Mouse (Mus musculus) heart, embryonic 11.5 days (tissue): Measurements from ENCODE around the gene Hdac7. TPM values are rescaled to one million over a fixed set of nuclear protein-coding genes. Genes with fewer than 3 reads are reported as not detected.
A peak's percentile ranks its signal among the peaks of the same experiment; 100 is the strongest.

Experiments used
- ATAC-seq: fragments of 200-750 bp; cut with Nextera tagmentation; replicated peaks from 2 replicates; pipeline ENCODE4 v1.8.0; 2017; ENCODE audit warnings: moderate library complexity; ENCODE audit not compliant: insufficient number of reproducible peaks, low FRiP score, low TSS enrichment
- H3K27ac ChIP-seq: fragments of 300-500 bp; sonication (generic); 2 replicates; pipeline ENCODE4 v1.5.1; 2014; ENCODE audit warnings: mild to moderate bottlenecking, low read depth, low read length
- H3K27me3 ChIP-seq: fragments of 300-500 bp; sonication (generic); 2 replicates; pipeline ENCODE4 v1.6.1; 2014; ENCODE audit warnings: mild to moderate bottlenecking, low read length, mixed read lengths; ENCODE audit not compliant: control insufficient read depth, insufficient read depth
- H3K36me3 ChIP-seq: fragments of 300-500 bp; sonication (generic); 2 replicates; pipeline ENCODE4 v1.6.1; 2014; ENCODE audit warnings: mild to moderate bottlenecking, low read length, moderate library complexity, mixed read lengths; ENCODE audit not compliant: control insufficient read depth, insufficient read depth
- H3K4me1 ChIP-seq: fragments of 300-500 bp; sonication (generic); 2 replicates; pipeline ENCODE4 v1.6.1; 2014; ENCODE audit warnings: low read length; ENCODE audit not compliant: control insufficient read depth, insufficient read depth
- H3K4me2 ChIP-seq: fragments of 300-500 bp; sonication (generic); 2 replicates; pipeline ENCODE4 v1.6.1; 2014; ENCODE audit warnings: mild to moderate bottlenecking, moderate library complexity
- H3K4me3 ChIP-seq: fragments of 300-500 bp; sonication (generic); 2 replicates; pipeline ENCODE4 v1.5.1; 2014; ENCODE audit warnings: low read depth, low read length
- H3K9ac ChIP-seq: fragments of 300-500 bp; sonication (generic); 2 replicates; pipeline ENCODE4 v1.6.1; 2014; ENCODE audit warnings: mild to moderate bottlenecking, low read depth, low read length, moderate library complexity
- H3K9me3 ChIP-seq: fragments of 300-500 bp; sonication (generic); replicated peaks from 2 replicates; pipeline ENCODE4 v1.6.1; 2016; ENCODE audit warnings: low read length; ENCODE audit not compliant: control insufficient read depth
- WGBS: fragments of 180-500 bp; shearing (Covaris S2); extraction: QIAGEN DNeasy Blood & Tissue Kit; methylation state at CpG from one replicate; pipeline ENCODE4 v1.1.7; 2014; ENCODE audit not compliant: insufficient replicate concordance; 5-methylcytosine and 5-hydroxymethylcytosine counted together
- polyA plus RNA-seq: library from polyadenylated mRNA; unstranded; fragments of >200 nt; fragmentation: Nextera tagmentation; extraction: Ambion mirVana; gene quantifications from 2 replicates; pipeline ENCODE4 v1.2.1, GENCODE M21; 2014

The Hdac7 gene
- polyA plus RNA-seq, 1 experiment from 2014 or later: 24.6 TPM

DNA sequence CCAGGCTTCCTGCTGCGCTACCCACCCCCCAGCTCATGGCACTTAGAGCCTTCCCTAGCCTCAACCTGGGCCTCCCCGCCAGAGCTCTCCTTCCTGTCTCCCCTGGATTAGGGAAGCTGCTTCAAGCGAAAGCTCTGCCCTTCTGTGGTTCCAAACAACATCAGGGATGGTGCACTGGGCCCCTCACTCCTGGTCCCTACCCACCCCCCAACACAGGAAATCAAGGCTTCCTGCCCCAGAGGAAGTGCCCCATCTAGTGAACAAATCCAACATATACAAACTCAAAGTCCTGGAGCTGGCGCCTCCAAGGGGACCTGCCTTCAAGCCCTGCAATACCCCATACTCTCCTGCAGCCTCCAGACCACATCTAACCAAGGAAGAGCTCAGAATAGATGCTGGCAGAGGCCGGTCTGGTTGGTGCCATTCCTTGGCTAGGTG is 15.4 kb downstream of the Hdac7 start:
- WGBS: 57% methylated on average over 5 of the region's 5 CpGs
- ATAC-seq: no peak
- H3K4me1 ChIP-seq: peaks cover 54% of the 10 kb centered on the region
- peak overlapping the region; percentile 96 for H3K27ac ChIP-seq
- peak overlapping the region; percentile 90 for H3K4me3 ChIP-seq
- no peaks in the 10 kb centered on the region for H3K9me3 ChIP-seq
- peak overlapping the region; percentile 83 for H3K4me2 ChIP-seq
- H3K36me3 ChIP-seq: peaks cover 3% of the 10 kb centered on the region
- no peaks in the 10 kb centered on the region for H3K27me3 ChIP-seq
- peak overlapping the region; percentile 97 for H3K9ac ChIP-seq

DNA sequence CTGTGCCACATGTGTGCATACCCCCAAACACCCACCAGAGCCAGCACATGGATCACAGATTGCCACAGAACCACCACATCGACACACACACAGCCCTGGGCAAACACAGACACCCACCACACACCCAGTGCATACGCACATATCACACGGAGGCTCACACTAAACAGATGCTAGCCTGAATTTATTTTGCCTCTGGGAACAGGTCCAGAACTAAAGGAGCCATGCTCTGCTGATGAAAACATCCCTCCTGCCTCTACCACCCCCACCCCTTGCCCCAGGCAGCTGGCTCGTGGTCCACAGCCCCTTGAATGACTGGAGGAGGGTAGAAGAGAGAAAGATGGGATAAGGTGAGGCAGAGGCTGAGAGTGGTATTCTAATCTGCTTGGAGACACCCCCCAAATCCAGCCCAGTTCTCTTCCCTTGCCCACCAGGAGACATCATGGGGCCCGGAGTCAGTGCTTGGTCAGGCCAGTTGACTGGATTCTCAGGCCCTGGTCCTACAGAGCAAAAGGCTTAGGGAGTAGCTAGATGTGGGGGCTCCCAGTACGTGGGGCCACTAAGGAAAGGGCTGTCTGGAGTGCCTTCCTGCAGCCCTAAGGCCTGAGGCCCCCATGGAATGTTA is 16.0 kb downstream of the Hdac7 start:
- H3K36me3 ChIP-seq: peaks cover 3% of the 10 kb centered on the region
- WGBS: 48% methylated on average over 6 of the region's 6 CpGs
- H3K4me2 ChIP-seq: peak overlapping the region; percentile 83
- peak overlapping the region; percentile 96 for H3K27ac ChIP-seq
- H3K9ac ChIP-seq: peak overlapping the region; percentile 97
- H3K4me3 ChIP-seq: peak overlapping the region; percentile 90
- ATAC-seq: no peak
- peaks cover 59% of the 10 kb centered on the region for H3K4me1 ChIP-seq
- H3K27me3 ChIP-seq: no peaks in the 10 kb centered on the region
- no peaks in the 10 kb centered on the region for H3K9me3 ChIP-seq

GRCm38 (mm10) chr15:97827401-97827800 is 16.9 kb downstream of the Hdac7 start:
- Histone ChIP-seq H3K4me3 (no peak overlapping the region), H3K27me3 (no peaks in the 10 kb centered on the region), H3K27ac (no peak overlapping the region), H3K36me3 (peaks cover 3% of the 10 kb centered on the region), H3K4me2 (no peak overlapping the region), H3K4me1 (peaks cover 68% of the 10 kb centered on the region), H3K9me3 (no peaks in the 10 kb centered on the region), H3K9ac (peak overlapping the region; percentile 43; the same call in 1 of the 2 replicates)
- WGBS: 82% methylated on average over 8 of the region's 8 CpGs
- ATAC-seq: no peak

DNA sequence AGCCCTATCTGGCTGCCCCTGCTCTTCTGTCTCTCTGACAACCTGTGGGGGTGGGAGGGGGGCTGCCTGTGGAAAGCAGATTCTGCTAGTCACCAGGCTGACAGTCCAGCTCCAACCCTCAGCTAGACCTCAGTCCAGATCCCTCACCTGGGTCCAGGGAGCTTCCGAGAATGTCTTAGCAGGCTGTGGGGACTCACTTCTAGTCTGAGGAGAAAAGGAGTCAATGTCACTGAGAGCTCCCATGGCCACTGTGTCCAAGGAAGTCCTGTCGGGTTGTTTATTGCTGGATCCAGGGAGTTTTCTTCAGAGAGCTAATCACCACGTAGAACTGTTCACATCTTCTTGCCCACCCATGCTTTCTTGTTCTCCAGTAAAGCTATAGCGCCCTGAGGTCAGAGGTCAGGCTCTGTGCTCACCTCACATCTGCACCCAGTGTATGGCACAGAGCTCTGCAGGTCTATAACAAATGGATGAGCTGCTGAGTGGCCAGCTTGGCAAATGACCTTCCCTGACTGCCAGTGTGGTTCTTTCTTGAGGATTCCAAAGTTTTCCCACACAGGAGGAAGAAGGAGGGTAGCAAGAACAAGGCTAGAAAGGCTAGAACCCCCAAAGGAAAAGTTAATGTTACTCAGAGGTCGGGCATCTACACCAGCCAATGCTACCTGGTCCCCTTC is 17.6 kb downstream of the Hdac7 start:
- peak overlapping the region; percentile 61; the same call in 1 of the 2 replicates for H3K4me2 ChIP-seq
- ATAC-seq: no peak
- WGBS: 59% methylated on average over 5 of the region's 5 CpGs
- no peak overlapping the region for H3K4me3 ChIP-seq
- H3K4me1 ChIP-seq: peaks cover 75% of the 10 kb centered on the region
- no peak overlapping the region for H3K9ac ChIP-seq
- H3K27me3 ChIP-seq: no peaks in the 10 kb centered on the region
- H3K9me3 ChIP-seq: no peaks in the 10 kb centered on the region
- peaks cover 3% of the 10 kb centered on the region for H3K36me3 ChIP-seq
- H3K27ac ChIP-seq: no peak overlapping the region

DNA sequence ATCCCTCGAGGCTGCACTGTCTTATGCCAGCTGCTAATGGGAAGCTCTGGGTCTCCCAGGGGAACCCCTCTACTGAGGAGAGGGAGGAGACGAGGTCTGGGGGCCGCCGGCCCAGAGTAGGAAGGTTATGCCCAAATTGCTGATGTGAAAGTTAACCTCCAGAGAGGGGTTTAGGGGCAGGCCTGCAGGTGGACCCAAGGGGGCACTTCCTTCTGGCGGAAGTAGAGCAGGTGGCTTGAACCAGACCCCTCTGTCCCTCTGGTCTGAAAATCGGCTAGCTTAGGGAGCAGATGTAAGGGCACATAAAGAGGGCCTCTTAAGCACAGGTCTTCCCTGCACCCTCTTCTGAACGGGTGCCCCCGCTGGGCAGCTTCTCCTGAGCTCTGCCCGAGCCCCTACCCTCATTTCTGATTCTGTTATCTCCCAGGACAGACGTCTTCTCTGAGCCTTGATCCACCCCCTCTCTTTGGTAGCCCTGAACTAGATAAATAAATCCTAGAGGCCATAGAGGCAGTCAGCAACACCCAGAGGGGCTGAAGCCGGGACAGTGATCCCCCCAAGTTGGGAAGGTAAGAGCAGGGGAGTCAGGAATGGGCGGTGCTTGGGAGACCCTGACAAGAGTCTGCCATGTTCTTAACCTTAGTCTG is 18.2 kb downstream of the Hdac7 start:
- Histone ChIP-seq H3K4me2 (peak overlapping the region; percentile 61), H3K9me3 (no peaks in the 10 kb centered on the region), H3K36me3 (peaks cover 3% of the 10 kb centered on the region), H3K27ac (peak overlapping the region; percentile 54), H3K27me3 (no peaks in the 10 kb centered on the region), H3K4me1 (peaks cover 81% of the 10 kb centered on the region), H3K9ac (peak overlapping the region; percentile 60), H3K4me3 (peak overlapping the region; percentile 1; the same call in 1 of the 2 replicates)
- ATAC-seq: no peak
- 37% methylated on average over 12 of the region's 12 CpGs for WGBS

DNA sequence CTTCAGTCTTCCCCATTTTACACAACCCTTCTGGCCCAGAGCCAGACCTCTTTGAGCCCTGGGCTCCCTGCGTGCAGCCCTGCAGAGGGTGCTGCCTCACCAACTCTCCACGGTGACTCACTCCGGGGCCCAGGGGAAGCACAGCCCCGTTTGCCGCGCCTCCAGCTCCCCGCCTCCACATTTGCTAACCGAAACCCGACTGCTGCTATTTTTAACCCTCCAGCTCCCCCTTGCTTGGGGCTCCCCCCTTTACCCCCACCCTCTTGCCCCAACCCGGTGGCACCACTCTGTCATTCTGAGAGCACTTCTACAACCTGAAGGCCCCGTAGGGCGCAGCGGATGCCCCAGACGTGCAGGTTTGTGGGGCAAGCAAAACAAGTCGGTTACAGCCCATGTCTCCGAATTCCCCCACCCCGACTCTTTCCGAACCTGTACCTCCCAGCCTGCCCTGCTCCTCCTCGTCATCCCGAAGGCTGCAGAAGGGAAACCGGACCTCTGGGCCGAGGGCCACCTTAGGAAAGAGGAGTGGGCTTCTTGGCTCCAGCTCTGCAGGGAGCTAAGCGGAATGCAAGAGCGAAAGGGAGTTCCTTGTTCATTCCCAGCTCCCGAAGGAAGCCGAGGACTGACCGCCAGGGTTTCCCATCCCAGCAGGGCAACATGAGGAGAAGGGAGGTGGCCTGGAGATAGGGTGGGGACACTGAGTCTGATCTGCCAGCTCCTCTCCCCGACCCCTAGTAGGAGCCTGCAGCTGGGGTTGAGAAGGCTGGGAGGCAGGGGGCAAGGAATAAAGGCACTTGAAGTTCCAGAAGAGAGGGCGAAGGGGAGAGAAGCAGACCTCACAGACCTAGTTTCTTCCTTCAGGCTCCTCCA is 19.0 kb downstream of the Hdac7 start:
- no peaks in the 10 kb centered on the region for H3K27me3 ChIP-seq
- peak overlapping the region; percentile 26 for H3K4me3 ChIP-seq
- peaks cover 84% of the 10 kb centered on the region for H3K4me1 ChIP-seq
- H3K36me3 ChIP-seq: peaks cover 3% of the 10 kb centered on the region
- ATAC-seq: no peak
- 6% methylated on average over 29 of the region's 29 CpGs for WGBS
- peak overlapping the region; percentile 54 for H3K27ac ChIP-seq
- peak overlapping the region; percentile 61 for H3K4me2 ChIP-seq
- H3K9me3 ChIP-seq: no peaks in the 10 kb centered on the region
- H3K9ac ChIP-seq: peak overlapping the region; percentile 60

DNA sequence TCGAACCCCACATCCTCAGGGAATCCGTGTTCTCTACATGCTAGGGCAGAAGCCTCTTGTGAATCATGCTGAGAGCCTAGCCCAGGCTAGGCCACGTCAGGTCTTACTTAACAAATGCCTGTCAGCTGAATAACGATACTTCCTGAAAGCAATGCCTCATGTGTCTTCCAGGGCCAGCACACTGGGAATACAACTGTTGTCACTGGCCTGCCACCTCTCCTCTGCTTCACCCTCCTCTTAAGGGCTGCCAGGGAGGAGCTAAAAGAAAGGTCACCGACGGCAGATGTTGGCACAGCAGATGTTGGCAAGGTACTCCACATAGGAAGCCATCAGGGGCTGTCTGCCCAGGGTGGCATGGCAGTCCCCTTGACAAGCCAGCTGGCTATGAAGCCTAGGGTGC is 20.3 kb downstream of the Hdac7 start:
- Histone ChIP-seq H3K4me1 (peaks cover 71% of the 10 kb centered on the region), H3K4me2 (no peak overlapping the region), H3K27ac (no peak overlapping the region)

DNA sequence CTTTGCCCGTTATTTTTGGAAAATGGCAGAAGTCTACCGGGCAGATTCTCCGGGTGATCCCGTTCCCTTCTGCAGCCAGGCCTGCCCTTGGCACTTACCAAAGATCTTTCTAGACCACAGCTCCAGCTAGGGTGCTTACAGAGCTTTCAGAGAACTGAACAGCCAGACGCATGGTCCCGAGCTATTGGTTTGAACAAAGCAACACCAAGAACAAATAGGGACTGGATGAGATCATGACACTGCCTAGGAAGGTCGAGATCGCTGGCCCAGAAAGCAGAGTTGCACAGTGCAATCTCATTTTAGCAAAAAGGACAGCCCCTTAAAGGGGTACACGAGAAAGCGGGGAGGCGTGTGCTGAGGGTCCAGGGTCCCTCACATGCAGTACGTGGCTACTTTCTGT is 20.8 kb downstream of the Hdac7 start:
- Histone ChIP-seq H3K4me2 (no peak overlapping the region), H3K4me1 (peaks cover 66% of the 10 kb centered on the region), H3K9me3 (no peaks in the 10 kb centered on the region), H3K9ac (no peak overlapping the region), H3K4me3 (no peak overlapping the region), H3K27me3 (no peaks in the 10 kb centered on the region), H3K36me3 (peaks cover 3% of the 10 kb centered on the region), H3K27ac (no peak overlapping the region)
- WGBS: 83% methylated on average over 12 of the region's 12 CpGs
- ATAC-seq: no peak

More for the DNA sequence above, 20.3 kb downstream of the Hdac7 start:
- Histone ChIP-seq H3K27me3 (no peaks in the 10 kb centered on the region), H3K9ac (peak overlapping the region; percentile 47; the same call in 1 of the 2 replicates), H3K4me3 (no peak overlapping the region), H3K36me3 (peaks cover 3% of the 10 kb centered on the region), H3K9me3 (no peaks in the 10 kb centered on the region)
- no peak for ATAC-seq
- 82% methylated on average over 6 of the region's 6 CpGs for WGBS
